Mouse (Mus musculus) hindbrain, embryonic 14.5 days (tissue): ENCODE data around the gene Disc1. TPM values are rescaled to one million over a fixed set of nuclear protein-coding genes. Genes with fewer than 3 reads are reported as not detected.

Experiments
- ATAC-seq: fragments of 200-750 bp; cut with Nextera tagmentation; 2 replicates; pipeline ENCODE4 v1.8.0; 2017; ENCODE audit warnings: moderate number of reproducible peaks, mild to moderate bottlenecking, moderate TSS enrichment, moderate library complexity; ENCODE audit not compliant: low FRiP score
- DNase-seq: peaks from one replicate; pipeline ENCODE4 v3.0.0-alpha.2; 2015; ENCODE audit warnings: low spot score
- H3K27ac ChIP-seq: fragments of 300-500 bp; sonication (generic); 2 replicates; pipeline ENCODE4 v1.5.1; 2014; ENCODE audit warnings: mild to moderate bottlenecking, moderate library complexity
- H3K27me3 ChIP-seq: fragments of 300-500 bp; sonication (generic); 2 replicates; pipeline ENCODE4 v1.6.1; 2014; ENCODE audit warnings: mild to moderate bottlenecking, low read length, mixed read lengths; ENCODE audit not compliant: control insufficient read depth, insufficient read depth
- H3K36me3 ChIP-seq: fragments of 300-500 bp; sonication (generic); replicated peaks from 2 replicates; pipeline ENCODE4 v1.6.1; 2014; ENCODE audit not compliant: control insufficient read depth, insufficient read depth
- H3K4me1 ChIP-seq: fragments of 300-500 bp; sonication (generic); replicated peaks from 2 replicates; pipeline ENCODE4 v1.6.1; 2014; ENCODE audit warnings: antibody characterized with exemption, low read length, mixed read lengths; ENCODE audit not compliant: control insufficient read depth, insufficient read depth
- H3K4me2 ChIP-seq: fragments of 300-500 bp; sonication (generic); replicated peaks from 2 replicates; pipeline ENCODE4 v1.6.1; 2014; ENCODE audit warnings: mild to moderate bottlenecking, moderate library complexity
- H3K4me3 ChIP-seq: fragments of 300-500 bp; sonication (generic); replicated peaks from 2 replicates; pipeline ENCODE4 v1.5.1; 2014; ENCODE audit warnings: mild to moderate bottlenecking, low read length
- H3K9ac ChIP-seq: fragments of 300-500 bp; sonication (generic); 2 replicates; pipeline ENCODE4 v1.6.1; 2014
- H3K9me3 ChIP-seq: fragments of 300-500 bp; sonication (generic); 2 replicates; pipeline ENCODE4 v1.6.1; 2016; ENCODE audit warnings: low read length; ENCODE audit not compliant: control insufficient read depth
- WGBS: fragments of 180-500 bp; shearing (Covaris S2); extraction: QIAGEN DNeasy Blood & Tissue Kit; methylation state at CpG from one replicate; pipeline ENCODE4 v1.1.7; 2014; 5-methylcytosine and 5-hydroxymethylcytosine counted together
- polyA plus RNA-seq: library from polyadenylated mRNA; unstranded; fragments of >200 nt; fragmentation: Nextera tagmentation; extraction: Ambion mirVana; gene quantifications from 2 replicates; pipeline ENCODE4 v1.2.1, GENCODE M21; 2014

The Disc1 gene
- polyA plus RNA-seq, 1 experiment from 2014 or later: 1.8 TPM

DNA sequence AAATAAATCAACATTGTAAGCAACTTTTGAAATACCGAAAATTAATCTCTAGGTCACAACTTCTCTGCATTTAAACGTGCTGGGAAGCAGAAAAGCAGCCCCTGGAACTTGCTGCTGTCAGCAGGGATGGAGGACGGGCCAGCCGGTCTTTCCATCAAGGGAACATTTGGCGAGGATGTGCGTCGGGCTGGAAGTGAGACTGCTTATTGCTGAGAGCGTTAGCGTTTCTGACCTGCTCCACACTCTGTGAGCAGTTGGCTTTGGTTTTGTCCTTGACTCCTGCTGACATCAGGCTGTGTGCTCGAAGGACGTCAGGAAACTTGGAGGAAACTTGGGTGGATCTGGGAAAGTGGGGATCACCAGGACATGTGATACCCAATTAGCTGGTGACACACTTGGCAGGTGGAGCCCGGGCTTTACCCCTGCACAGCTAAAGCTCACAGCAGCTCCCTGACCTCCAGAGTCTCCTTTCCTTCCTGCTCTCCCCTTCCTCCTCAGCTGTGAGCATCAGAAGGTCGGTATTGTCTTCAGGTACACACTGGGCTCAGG, 158.7 kb downstream of the Disc1 start:
- Histone ChIP-seq H3K4me3 (no peak overlapping the region), H3K4me2 (no peak overlapping the region), H3K4me1 (peaks cover 3% of the 10 kb centered on the region), H3K36me3 (no peaks in the 10 kb centered on the region), H3K27me3 (no peaks in the 10 kb centered on the region), H3K9ac (no peak overlapping the region), H3K27ac (no peak overlapping the region), H3K9me3 (no peaks in the 10 kb centered on the region)
- DNase-seq: no peak
- no peak for ATAC-seq
- 56% methylated on average over 13 of the region's 13 CpGs for WGBS

DNA sequence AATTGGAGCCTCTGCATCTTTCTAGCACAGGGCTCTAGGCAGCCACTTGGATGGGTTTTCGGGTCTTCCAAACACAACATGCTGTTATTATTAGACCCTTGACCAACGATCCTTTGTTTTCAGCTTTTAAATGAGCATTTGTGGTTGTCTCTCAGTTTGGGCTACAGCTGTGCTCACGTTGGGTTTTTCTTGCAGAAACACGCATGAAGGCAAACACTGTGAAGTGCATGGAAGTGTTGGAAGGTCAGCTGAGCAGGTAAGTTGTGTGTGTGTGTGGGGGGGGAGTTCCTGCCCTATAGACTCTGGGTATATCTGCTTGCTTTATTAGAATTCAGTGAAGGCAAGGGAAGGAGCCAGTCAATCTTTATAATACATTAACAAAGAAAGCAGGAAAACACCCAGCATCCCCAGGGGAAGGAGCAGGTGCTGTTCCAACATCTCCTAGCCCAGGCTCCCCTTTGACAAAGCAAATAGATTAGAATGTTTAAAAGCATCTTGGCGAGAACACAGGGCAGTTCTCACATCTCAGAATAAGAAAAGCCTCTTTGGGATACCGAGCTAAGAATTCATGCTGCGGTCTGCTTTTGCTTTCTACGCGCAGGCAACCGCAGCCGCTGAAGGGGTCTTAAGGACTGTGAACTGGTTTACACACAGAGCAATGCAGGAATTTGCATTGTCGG, 164.0 kb downstream of the Disc1 start:
- whole genome bisulfite sequencing: 14% methylated on average over 12 of the region's 12 CpGs
- Histone ChIP-seq H3K27ac (peak overlapping the region; percentile 79), H3K36me3 (no peaks in the 10 kb centered on the region), H3K4me1 (peaks cover 21% of the 10 kb centered on the region), H3K4me2 (peak overlapping the region; percentile 29), H3K27me3 (no peaks in the 10 kb centered on the region), H3K4me3 (no peak overlapping the region), H3K9me3 (no peaks in the 10 kb centered on the region), H3K9ac (peak overlapping the region; percentile 7; the same call in 1 of the 2 replicates)
- DNase-seq (peak; percentile 60), ATAC-seq (no peak)

DNA sequence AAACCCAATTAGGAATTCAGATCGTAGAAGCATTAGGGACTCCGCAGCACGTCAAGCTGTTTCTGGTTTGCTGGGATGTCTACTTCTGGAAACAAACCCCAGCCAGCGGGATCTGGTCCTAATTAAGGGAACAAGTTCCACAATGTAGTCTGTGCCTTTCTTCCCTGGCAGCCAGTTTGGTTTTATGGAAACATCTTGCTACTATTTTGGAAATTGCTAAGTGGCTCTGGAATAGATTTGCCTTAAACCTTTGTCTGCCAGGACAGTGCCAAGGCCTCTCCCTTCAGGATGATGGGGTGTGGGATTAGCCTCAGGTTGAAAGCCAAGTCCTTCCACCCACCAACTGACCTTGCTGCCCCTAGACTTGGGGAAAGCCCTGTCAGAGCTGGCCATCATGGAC, 164.7 kb downstream of the Disc1 start:
- Histone ChIP-seq H3K9me3 (no peaks in the 10 kb centered on the region), H3K27ac (peak overlapping the region; percentile 79), H3K36me3 (no peaks in the 10 kb centered on the region), H3K4me3 (no peak overlapping the region), H3K4me1 (peaks cover 28% of the 10 kb centered on the region), H3K4me2 (peak overlapping the region; percentile 29), H3K27me3 (no peaks in the 10 kb centered on the region), H3K9ac (peak overlapping the region; percentile 7; the same call in 1 of the 2 replicates)
- DNase-seq (no peak), ATAC-seq (no peak)
- WGBS: 8% methylated on average over 4 of the region's 4 CpGs

DNA sequence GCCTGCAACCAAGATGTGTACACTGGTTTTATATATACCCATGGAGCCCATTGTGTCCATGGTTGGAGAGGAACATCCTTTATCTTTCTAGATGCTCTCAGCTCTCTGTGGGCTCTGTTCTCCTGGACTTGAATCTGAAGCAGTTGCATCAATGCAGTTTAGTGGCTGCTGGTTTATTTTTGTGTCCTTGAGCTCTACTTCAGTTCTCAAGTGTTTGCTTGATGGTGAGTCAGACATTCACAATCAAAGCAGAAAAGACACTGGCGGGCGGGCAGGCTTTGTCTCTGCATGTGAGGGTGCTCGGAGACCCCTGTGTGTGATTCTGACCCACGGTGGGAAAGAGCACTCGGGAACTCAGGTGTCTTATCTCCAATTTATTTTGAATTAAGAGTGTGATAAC, 166.6 kb downstream of the Disc1 start:
- H3K9me3 ChIP-seq: no peaks in the 10 kb centered on the region
- no peak overlapping the region for H3K4me2 ChIP-seq
- H3K9ac ChIP-seq: no peak overlapping the region
- H3K36me3 ChIP-seq: no peaks in the 10 kb centered on the region
- H3K27ac ChIP-seq: no peak overlapping the region
- H3K4me3 ChIP-seq: no peak overlapping the region
- no peak for DNase-seq
- no peak for ATAC-seq
- H3K4me1 ChIP-seq: peaks cover 46% of the 10 kb centered on the region
- WGBS: 80% methylated on average over 5 of the region's 5 CpGs
- no peaks in the 10 kb centered on the region for H3K27me3 ChIP-seq

DNA sequence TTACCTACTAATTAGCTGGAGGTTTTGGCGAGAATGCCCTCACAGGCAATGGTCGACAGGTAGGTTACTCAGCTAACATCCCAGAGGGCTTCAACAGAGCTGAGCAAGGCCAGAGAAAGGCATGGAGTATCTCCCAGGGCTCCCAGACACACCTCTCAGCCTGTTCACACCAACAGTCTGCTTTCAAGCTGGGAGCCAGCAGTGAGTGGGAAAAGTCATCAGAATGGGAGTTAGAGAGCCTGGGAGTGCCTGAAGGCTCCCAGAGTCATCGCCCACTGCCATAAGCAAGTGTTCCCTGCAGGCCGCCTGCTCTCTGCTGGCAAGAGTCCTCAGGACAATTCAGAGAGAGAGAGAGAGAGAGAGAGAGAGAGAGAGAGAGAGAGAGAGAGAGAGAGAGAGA, 167.1 kb downstream of the Disc1 start:
- DNase-seq (no peak), ATAC-seq (no peak)
- WGBS: 76% methylated on average over 4 of the region's 4 CpGs
- H3K27ac ChIP-seq: no peak overlapping the region
- peaks cover 47% of the 10 kb centered on the region for H3K4me1 ChIP-seq
- no peak overlapping the region for H3K9ac ChIP-seq
- H3K36me3 ChIP-seq: no peaks in the 10 kb centered on the region
- no peak overlapping the region for H3K4me2 ChIP-seq
- H3K27me3 ChIP-seq: no peaks in the 10 kb centered on the region
- no peak overlapping the region for H3K4me3 ChIP-seq
- no peaks in the 10 kb centered on the region for H3K9me3 ChIP-seq

DNA sequence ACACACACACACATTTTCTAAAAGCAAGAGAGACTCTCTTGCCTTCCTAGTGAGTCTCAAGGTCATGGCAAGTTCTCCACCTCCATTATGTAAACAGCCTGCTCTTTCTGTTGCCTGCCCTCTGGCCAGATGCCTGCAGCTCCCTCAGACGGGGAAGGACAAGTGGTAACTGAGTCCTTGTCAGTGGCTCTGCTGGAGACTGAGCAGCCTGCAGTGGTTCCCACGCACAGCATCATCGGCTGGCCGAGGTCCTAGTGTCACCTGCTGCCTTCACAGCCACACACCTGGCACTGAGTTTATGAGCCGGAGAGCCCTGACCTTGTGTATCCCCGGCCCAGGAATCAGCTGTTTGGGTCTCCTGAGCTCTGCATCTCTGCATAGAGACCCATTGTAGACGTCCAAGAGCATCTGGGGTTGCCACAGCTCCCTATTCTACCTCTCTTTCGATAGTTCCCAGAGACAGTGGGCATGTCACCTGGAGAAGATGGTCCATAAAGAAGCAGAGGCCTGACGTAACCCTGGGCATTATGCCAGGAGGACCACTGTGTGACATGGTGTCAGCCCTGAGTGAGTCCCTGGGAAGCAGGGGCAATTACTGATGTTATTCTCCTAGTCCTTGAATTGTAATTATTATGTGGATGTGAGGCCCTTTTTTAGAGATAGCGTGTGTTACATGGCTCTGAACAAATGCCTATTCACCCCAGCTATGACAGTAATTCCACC, 169.2 kb downstream of the Disc1 start:
- DNase-seq (no peak), ATAC-seq (no peak)
- WGBS: 55% methylated on average over 10 of the region's 10 CpGs
- Histone ChIP-seq H3K4me2 (no peak overlapping the region), H3K36me3 (no peaks in the 10 kb centered on the region), H3K9me3 (no peaks in the 10 kb centered on the region), H3K27me3 (no peaks in the 10 kb centered on the region), H3K4me1 (peaks cover 56% of the 10 kb centered on the region), H3K27ac (no peak overlapping the region), H3K4me3 (no peak overlapping the region), H3K9ac (no peak overlapping the region)

DNA sequence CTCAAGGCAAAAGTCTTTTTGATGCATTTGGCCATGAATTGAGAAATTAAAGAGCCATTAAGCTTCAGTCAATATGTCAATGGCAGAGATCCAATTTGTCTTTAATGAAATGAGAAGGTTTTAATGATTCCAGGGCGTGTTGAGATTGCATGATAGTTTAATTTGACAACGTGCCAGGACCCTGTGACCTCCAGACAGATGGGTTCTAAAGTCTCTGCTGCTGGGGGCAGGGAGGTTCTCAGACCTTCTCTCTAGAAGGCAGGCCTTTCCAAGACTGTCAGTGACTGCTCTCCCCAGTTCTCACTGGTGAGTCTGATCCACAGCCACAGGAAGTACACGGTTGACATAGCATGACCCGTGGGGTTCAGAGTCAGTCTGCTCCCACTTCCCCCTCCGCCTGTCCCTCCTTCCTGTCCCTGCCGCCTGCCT, 170.3 kb downstream of the Disc1 start:
- no peaks in the 10 kb centered on the region for H3K36me3 ChIP-seq
- no peak overlapping the region for H3K9ac ChIP-seq
- DNase-seq (no peak), ATAC-seq (no peak)
- H3K4me2 ChIP-seq: no peak overlapping the region
- H3K27me3 ChIP-seq: no peaks in the 10 kb centered on the region
- no peak overlapping the region; the same call in 1 of the 2 replicates for H3K27ac ChIP-seq
- no peak overlapping the region for H3K4me3 ChIP-seq
- H3K9me3 ChIP-seq: no peaks in the 10 kb centered on the region
- 59% methylated on average over 6 of the region's 6 CpGs for WGBS
- H3K4me1 ChIP-seq: peaks cover 45% of the 10 kb centered on the region

DNA sequence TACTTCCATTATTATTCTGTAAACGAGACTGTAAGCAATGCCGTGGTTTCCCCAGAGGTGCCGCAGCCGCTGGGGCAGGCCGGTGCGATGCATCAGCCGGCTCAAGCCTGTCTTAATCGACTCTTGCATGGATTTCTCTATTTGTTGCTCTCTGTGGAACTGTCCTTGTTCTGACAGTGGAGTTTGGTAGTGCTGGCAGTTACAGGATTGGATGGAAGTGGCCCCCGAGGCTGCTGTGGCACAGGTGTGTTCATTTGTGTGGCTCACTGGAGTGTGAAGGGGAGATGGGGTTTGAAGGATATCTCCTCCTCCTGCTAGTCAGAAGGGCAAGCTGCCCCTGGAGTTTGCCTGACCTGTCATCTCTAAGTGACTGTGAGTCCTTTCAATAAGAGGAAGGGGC, 171.3 kb downstream of the Disc1 start:
- H3K36me3 ChIP-seq: no peaks in the 10 kb centered on the region
- peaks cover 44% of the 10 kb centered on the region for H3K4me1 ChIP-seq
- DNase-seq (no peak), ATAC-seq (no peak)
- no peak overlapping the region for H3K27ac ChIP-seq
- H3K27me3 ChIP-seq: no peaks in the 10 kb centered on the region
- H3K4me2 ChIP-seq: no peak overlapping the region
- 42% methylated on average over 9 of the region's 9 CpGs for WGBS
- no peak overlapping the region for H3K4me3 ChIP-seq
- no peaks in the 10 kb centered on the region for H3K9me3 ChIP-seq
- no peak overlapping the region for H3K9ac ChIP-seq

DNA sequence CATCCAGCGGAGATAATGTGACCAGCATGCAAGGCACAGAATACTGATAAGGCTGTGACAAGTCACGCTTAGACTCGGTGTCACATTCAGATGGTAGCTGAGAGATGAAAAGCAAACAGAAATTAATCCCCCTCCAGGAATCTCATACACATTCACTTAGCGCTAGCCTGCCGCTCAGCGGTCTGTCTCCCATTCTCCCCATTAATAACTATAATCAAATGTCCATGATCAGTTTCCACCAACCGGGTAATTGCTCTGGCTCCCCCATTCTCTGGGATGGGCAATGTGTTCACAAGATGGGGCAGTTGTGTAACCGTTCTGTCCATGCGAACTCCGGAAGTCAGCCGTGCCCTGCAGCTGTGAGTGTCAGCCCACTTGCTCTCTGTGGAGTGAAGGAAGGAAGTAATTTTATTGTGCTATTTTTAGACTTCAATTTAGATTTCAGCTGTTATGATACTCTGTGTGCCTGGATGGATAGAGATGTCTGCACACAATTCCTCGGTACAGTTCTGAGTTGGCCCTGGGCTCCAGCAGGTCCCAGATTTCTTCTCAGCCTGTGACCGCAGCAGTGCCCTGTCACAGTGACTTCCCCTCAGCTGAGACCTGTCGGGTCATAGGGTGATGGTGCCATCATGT, 173.1 kb downstream of the Disc1 start:
- ATAC-seq (peak; percentile 41), DNase-seq (peak; percentile 44)
- no peak overlapping the region for H3K4me3 ChIP-seq
- H3K4me1 ChIP-seq: peaks cover 44% of the 10 kb centered on the region
- H3K9ac ChIP-seq: no peak overlapping the region
- no peaks in the 10 kb centered on the region for H3K9me3 ChIP-seq
- peak overlapping the region; percentile 24; the same call in 1 of the 2 replicates for H3K4me2 ChIP-seq
- 41% methylated on average over 14 of the region's 14 CpGs for WGBS
- H3K36me3 ChIP-seq: no peaks in the 10 kb centered on the region
- peak overlapping the region; percentile 80 for H3K27ac ChIP-seq
- no peaks in the 10 kb centered on the region for H3K27me3 ChIP-seq
